Mouse (Mus musculus): ENCODE data around the gene Megf11.

DNA sequence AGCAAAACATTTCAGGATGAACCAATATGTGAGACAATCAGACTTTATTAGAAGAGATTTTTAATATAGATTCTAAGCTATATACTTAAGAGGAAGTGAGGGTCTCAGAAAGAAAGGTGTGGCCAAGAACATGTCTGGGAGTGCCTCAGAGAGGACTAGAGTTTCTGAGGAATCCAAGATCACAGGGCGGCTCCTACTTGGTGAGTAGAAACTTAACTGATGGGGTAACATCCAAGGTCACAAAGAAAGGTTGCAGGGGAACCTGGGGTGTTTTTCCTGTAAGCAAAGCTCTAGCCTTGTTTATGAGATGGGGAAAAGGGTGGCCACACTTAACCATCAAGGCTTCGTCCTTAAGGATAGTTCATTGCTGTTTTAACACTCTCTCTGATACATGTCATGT is 353.6 kb downstream of the Megf11 start:
- TF ChIP-seq CTCF (IDR thresholded peaks at IDR 0.05) (no peak), EP300 (IDR thresholded peaks at IDR 0.05) (no peak)
